Mouse (Mus musculus) liver, adult 2 months (tissue): ENCODE results near the gene Il1f8. TPM values are rescaled to one million over a fixed set of nuclear protein-coding genes. Genes with fewer than 3 reads are reported as not detected.

Experiments used
- DNase-seq: peaks from one replicate; pipeline ENCODE4 v3.0.0-alpha.2; 2011; ENCODE audit warnings: low read depth, low spot score; ENCODE audit errors: extremely low read depth
- H3K27ac ChIP-seq: fragments of 200-500 bp; replicated peaks from 2 replicates; pipeline ENCODE4 v1.5.1; 2012; ENCODE audit warnings: low read depth, mild to moderate bottlenecking, control low read depth, inconsistent platforms, low read length; ENCODE audit not compliant: insufficient read depth
- H3K27me3 ChIP-seq: fragments of 200-500 bp; 2 replicates; pipeline ENCODE4 v1.6.1; 2012; ENCODE audit warnings: mild to moderate bottlenecking, moderate library complexity, low read length, inconsistent platforms; ENCODE audit not compliant: control insufficient read depth, insufficient read depth
- H3K36me3 ChIP-seq: fragments of 200-500 bp; 2 replicates; pipeline ENCODE4 v1.6.1; 2012; ENCODE audit warnings: low read length, inconsistent platforms; ENCODE audit not compliant: control insufficient read depth, insufficient read depth
- H3K4me1 ChIP-seq: fragments of 200-500 bp; 2 replicates; pipeline ENCODE4 v1.6.1; 2011; ENCODE audit warnings: low read length; ENCODE audit not compliant: control insufficient read depth, insufficient read depth
- H3K4me3 ChIP-seq: fragments of 200-500 bp; 2 replicates; pipeline ENCODE4 v1.5.1; 2011; ENCODE audit warnings: low read depth, mild to moderate bottlenecking, control low read depth, low read length, moderate library complexity; ENCODE audit not compliant: insufficient read depth
- H3K79me2 ChIP-seq: fragments of 200-500 bp; 2 replicates; pipeline ENCODE4 v1.6.1; 2012; ENCODE audit warnings: inconsistent platforms, mild to moderate bottlenecking, low read length, moderate library complexity; ENCODE audit not compliant: control insufficient read depth, insufficient read depth
- H3K9ac ChIP-seq: fragments of 200-500 bp; 2 replicates; pipeline ENCODE4 v1.6.1; 2012; ENCODE audit warnings: low read depth, mild to moderate bottlenecking, control low read depth, inconsistent platforms, low read length
- CTCF ChIP-seq: fragments of 200-500 bp; IDR thresholded peaks from 2 replicates; pipeline ENCODE4 v1.5.1; 2011; ENCODE audit warnings: low read depth, low read length, control low read depth
- POLR2A ChIP-seq: fragments of 200-500 bp; IDR thresholded peaks from 2 replicates; pipeline ENCODE4 v1.6.1; 2011; ENCODE audit warnings: low read length, control low read depth; ENCODE audit not compliant: insufficient read depth; ENCODE audit errors: extremely low read depth
- WGBS: fragments of 180-500 bp; shearing (Covaris S2); methylation state at CpG from one replicate; pipeline ENCODE4 v1.1.7; 2018; 5-methylcytosine and 5-hydroxymethylcytosine counted together
- polyA plus RNA-seq: library from polyadenylated mRNA; depleted of rRNA; stranded (reverse); fragments of >200 nt; gene quantifications from 2 replicates; pipeline ENCODE4 v1.2.3, GENCODE M21; 2012; rRNA removed
- total RNA-seq: library from RNA; depleted of rRNA; stranded (reverse); fragments of >200 nt; gene quantifications from 2 replicates; pipeline ENCODE4 v1.2.3, GENCODE M21; 2014; rRNA removed

Il1f8 gene
- total and polyA plus RNA-seq, 2 experiments: not detected

DNA sequence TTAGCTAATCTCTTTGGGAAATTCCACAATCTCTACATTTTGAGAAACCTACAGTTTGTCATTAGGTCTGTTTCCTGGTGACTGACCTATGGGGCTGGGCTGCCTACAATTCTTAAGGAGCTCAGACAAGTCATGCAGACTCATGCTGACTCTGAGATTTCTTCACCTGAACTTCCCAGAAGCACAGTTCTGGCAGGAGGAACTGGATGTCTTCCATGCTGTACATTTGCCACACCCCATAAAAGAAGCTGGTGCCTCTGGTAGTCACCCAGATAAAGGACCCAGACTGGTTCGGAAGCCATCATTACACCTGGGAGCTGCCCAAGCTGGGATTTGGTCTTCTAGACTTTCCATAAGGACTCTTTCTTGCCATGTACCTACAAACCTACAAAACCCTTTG is 33.2 kb downstream of the Il1f8 start, which contains the start of gene Il1f9:
Gene Il1f9, plus strand, starts transcription at position 301 of the 400 bp plus-strand sequence.
- Histone ChIP-seq H3K27ac (peak within 1 kb of the TSS; percentile 76), H3K4me1 (peaks cover 6% of the 10 kb centered on the region; the same call in 1 of the 2 replicates), H3K79me2 (no peaks in the 10 kb centered on the region), H3K27me3 (no peaks in the 10 kb centered on the region), H3K4me3 (no peak within 1 kb of the TSS), H3K9ac (no peak within 1 kb of the TSS), H3K36me3 (no peaks in the 10 kb centered on the region)
- DNase-seq: no peak
- TF ChIP-seq POLR2A (no peak), CTCF (no peak)
- WGBS: 93% methylated on average over 1 of the region's 1 CpGs

DNA sequence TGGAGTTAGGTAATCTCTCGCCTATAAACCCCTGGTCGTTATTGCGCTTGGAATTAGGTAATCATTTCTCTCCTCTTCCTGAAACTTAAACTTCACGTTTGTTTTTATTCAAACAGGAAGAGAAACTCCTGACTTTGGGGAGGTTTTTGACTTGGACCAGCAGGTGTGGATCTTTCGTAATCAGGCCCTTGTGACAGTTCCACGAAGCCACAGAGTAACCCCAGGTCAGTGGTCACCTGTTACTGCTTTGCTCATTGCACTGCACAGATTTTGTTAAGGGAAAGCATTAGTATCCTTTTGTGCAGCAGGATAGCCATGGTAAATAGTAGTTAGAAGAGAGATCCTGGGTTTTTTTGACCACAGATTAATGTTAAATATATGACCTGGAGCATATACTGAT is 34.6 kb downstream of the Il1f8 start:
- Histone ChIP-seq H3K4me1 (peaks cover 6% of the 10 kb centered on the region; the same call in 1 of the 2 replicates), H3K27me3 (no peaks in the 10 kb centered on the region), H3K79me2 (no peaks in the 10 kb centered on the region), H3K4me3 (no peak overlapping the region), H3K36me3 (no peaks in the 10 kb centered on the region), H3K27ac (peak overlapping the region; percentile 76; the same call in 1 of the 2 replicates), H3K9ac (no peak overlapping the region)
- WGBS: 14% methylated on average over 6 of the region's 6 CpGs
- TF ChIP-seq CTCF (no peak), POLR2A (no peak)
- peak; percentile 97 for DNase-seq

DNA sequence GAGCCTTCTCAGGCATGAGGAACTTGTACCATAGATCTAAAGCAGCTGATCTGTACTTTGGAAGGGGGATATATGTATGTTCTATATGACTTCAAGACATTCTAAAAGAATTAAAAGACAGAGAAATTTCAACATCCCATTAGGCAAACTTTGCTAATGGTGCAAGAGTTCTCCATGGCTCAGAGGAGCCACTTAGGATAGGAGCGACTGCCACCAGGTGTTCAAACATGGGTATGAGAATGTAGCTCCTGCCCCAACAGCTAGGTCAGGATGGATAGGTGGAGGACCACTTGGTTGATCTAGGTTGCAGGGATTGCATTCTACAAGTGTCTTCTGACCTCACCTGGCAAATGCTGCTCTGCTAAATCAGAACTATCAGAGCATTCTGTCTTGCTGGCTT is 35.2 kb downstream of the Il1f8 start:
- Histone ChIP-seq H3K4me3 (no peak overlapping the region), H3K9ac (no peak overlapping the region), H3K36me3 (no peaks in the 10 kb centered on the region), H3K27me3 (no peaks in the 10 kb centered on the region), H3K4me1 (peaks cover 6% of the 10 kb centered on the region; the same call in 1 of the 2 replicates), H3K79me2 (no peaks in the 10 kb centered on the region), H3K27ac (0 out of 2 replicates have a peak overlapping the region, but pooled peaks have one; percentile 19)
- peak; percentile 70 for DNase-seq
- WGBS: 28% methylated on average over 1 of the region's 1 CpGs
- TF ChIP-seq CTCF (peak; percentile 57), POLR2A (no peak)

Other genes with a start within 250 kb of the Il1f8 start
- 27.7 and 46.7 TPM in 2 replicates for gene Hnmt, start 103.8 kb upstream of the Il1f8 start, total RNA-seq
- gene Hnmt, start 103.8 kb upstream of the Il1f8 start, polyA plus RNA-seq: 2.3 and 3.0 TPM in 2 replicates
- gene Tbpl2, start 56.6 kb upstream of the Il1f8 start, total RNA-seq: not detected in 2 replicates
- not detected in 2 replicates for gene Tbpl2, start 56.6 kb upstream of the Il1f8 start, polyA plus RNA-seq
- gene Il1f9, start 33.3 kb downstream of the Il1f8 start, total RNA-seq: 0.18 TPM in 1 of 2 replicates, not detected in the other
- not detected in 2 replicates for gene Il1f9, start 33.3 kb downstream of the Il1f8 start, polyA plus RNA-seq
- not detected in 2 replicates for gene Il1f6, start 62.3 kb downstream of the Il1f8 start, total RNA-seq
- gene Il1f6, start 62.3 kb downstream of the Il1f8 start, polyA plus RNA-seq: not detected in 2 replicates
- gene Il1f5, start 123.8 kb downstream of the Il1f8 start, total RNA-seq: not detected in 2 replicates
- not detected in 2 replicates for gene Il1f5, start 123.8 kb downstream of the Il1f8 start, polyA plus RNA-seq
- gene Il1f10, start 138.0 kb downstream of the Il1f8 start, total RNA-seq: not detected in 2 replicates
- gene Il1f10, start 138.0 kb downstream of the Il1f8 start, polyA plus RNA-seq: not detected in 2 replicates
- 10.8 and 13.9 TPM in 2 replicates for gene Il1rn, start 183.7 kb downstream of the Il1f8 start, total RNA-seq
- gene Il1rn, start 183.7 kb downstream of the Il1f8 start, polyA plus RNA-seq: 1.3 and 1.5 TPM in 2 replicates
- 1.6 and 3.7 TPM in 2 replicates for gene Psd4, start 214.4 kb downstream of the Il1f8 start, total RNA-seq
- gene Psd4, start 214.4 kb downstream of the Il1f8 start, polyA plus RNA-seq: 1.5 and 2.1 TPM in 2 replicates